8 mouse cellular contexts compared by ENCODE assay signal in genomic region chr2:74726973-74727639, GRCm38 (mm10). TPM values are rescaled to one million over a fixed set of nuclear protein-coding genes. Genes with fewer than 3 reads are reported as not detected.
DNase-seq lines count a peak whose midpoint lies in the region; ATAC-seq and TF ChIP-seq lines count a peak whose summit lies in the region.

No protein-coding gene starts in this region.

- TF ChIP-seq RAD21 in CH12.LX (IDR thresholded peaks at IDR 0.05; ENCODE audit: low read depth, low read length) = no peak

- no peak for DNase-seq in heart, adult 2 months
- no peak for DNase-seq in heart, postnatal 14 days
- DNase-seq in CH12.LX (ENCODE audit: extremely low read depth) = no peak
- no peak for DNase-seq in hindbrain, embryonic 14.5 days (ENCODE audit: low spot score)
- DNase-seq in midbrain, embryonic 10.5 days (ENCODE audit: low spot score) = no peak
- no peak for DNase-seq in cerebellum, adult 11 months
- no peak for DNase-seq in cerebellum, adult 9-10 months

- peaks cover 26% of the 10 kb centered on the region for H3K27me3 ChIP-seq in heart, adult 2 months (ENCODE audit: control insufficient read depth, insufficient read depth, low read length)
- no peaks in the 10 kb centered on the region for H3K27me3 ChIP-seq in CH12.LX (replicated peaks)
- H3K27me3 ChIP-seq in hindbrain, embryonic 14.5 days (ENCODE audit: control insufficient read depth, insufficient read depth, low read length) = peaks cover 97% of the 10 kb centered on the region
- peaks cover 100% of the 10 kb centered on the region for H3K27me3 ChIP-seq in midbrain, embryonic 10.5 days (ENCODE audit: low read depth, poor library complexity, severe bottlenecking)

- TF ChIP-seq CTCF in heart, adult 2 months (IDR thresholded peaks at IDR 0.05) = no peak
- TF ChIP-seq CTCF in CH12.LX (conservative IDR thresholded peaks at IDR 0.05 in 1 of 2, IDR thresholded peaks at IDR 0.05 in 1 of 2; ENCODE audit: low read depth in 2 of 2, low read length in 2 of 2) = no peak

- peak overlapping the region; percentile 2; the same call in 1 of the 2 replicates for H3K4me3 ChIP-seq in heart, adult 2 months
- H3K4me3 ChIP-seq in CH12.LX (replicated peaks in 1 of 3; ENCODE audit: low read depth in 2 of 3, low read length in 2 of 3, poor library complexity in 1 of 3) = no peak overlapping the region
- H3K4me3 ChIP-seq in hindbrain, embryonic 14.5 days (replicated peaks; ENCODE audit: low read length) = peak overlapping the region; percentile 42
- peak overlapping the region; percentile 37 for H3K4me3 ChIP-seq in midbrain, embryonic 10.5 days

- intact Hi-C loops in heart, adult 2 months (cut with DNase I) = no loop called here
- intact Hi-C loops in heart, postnatal 14 days (cut with DNase I) = no loop called here

- H3K79me2 ChIP-seq in heart, adult 2 months (replicated peaks; ENCODE audit: control insufficient read depth, insufficient read depth, low read length) = no peaks in the 10 kb centered on the region
- H3K79me2 ChIP-seq in CH12.LX (replicated peaks; ENCODE audit: control insufficient read depth, extremely low read depth, insufficient read depth, poor library complexity, severe bottlenecking) = peaks cover 67% of the 10 kb centered on the region

- TF ChIP-seq EP300 in heart, adult 2 months (IDR thresholded peaks at IDR 0.05; ENCODE audit: insufficient read depth, low read depth, low read length) = no peak
- TF ChIP-seq EP300 in CH12.LX (IDR thresholded peaks at IDR 0.05; ENCODE audit: low read length) = no peak

- H3K4me2 ChIP-seq in CH12.LX (ENCODE audit: insufficient read depth, low read depth, poor library complexity, severe bottlenecking) = no peak overlapping the region
- H3K4me2 ChIP-seq in hindbrain, embryonic 14.5 days (replicated peaks) = peak overlapping the region; percentile 82

- no peaks in the 10 kb centered on the region for H3K4me1 ChIP-seq in heart, adult 2 months (ENCODE audit: control insufficient read depth, insufficient read depth, low read length)
- peaks cover 4 to 55% of the 10 kb centered on the region in 2 experiments; a peak in 2 of 4 replicates for H3K4me1 ChIP-seq in CH12.LX (ENCODE audit: control insufficient read depth in 1 of 2, insufficient read depth in 2 of 2)
- peaks cover 14% of the 10 kb centered on the region for H3K4me1 ChIP-seq in hindbrain, embryonic 14.5 days (replicated peaks; ENCODE audit: control insufficient read depth, insufficient read depth, low read length)
- H3K4me1 ChIP-seq in midbrain, embryonic 10.5 days = peaks cover 9% of the 10 kb centered on the region

- no peaks in the 10 kb centered on the region for H3K36me3 ChIP-seq in heart, adult 2 months (ENCODE audit: control insufficient read depth, insufficient read depth, low read length)
- H3K36me3 ChIP-seq in CH12.LX (replicated peaks in 1 of 2; ENCODE audit: control insufficient read depth in 1 of 2, insufficient read depth in 1 of 2, low read length in 1 of 2) = peaks cover 28 to 32% of the 10 kb centered on the region in 2 experiments
- H3K36me3 ChIP-seq in hindbrain, embryonic 14.5 days (replicated peaks; ENCODE audit: control insufficient read depth, insufficient read depth) = no peaks in the 10 kb centered on the region
- no peaks in the 10 kb centered on the region for H3K36me3 ChIP-seq in midbrain, embryonic 10.5 days

- peaks cover 6% of the 10 kb centered on the region for H3K9me3 ChIP-seq in CH12.LX (replicated peaks; ENCODE audit: low read length)
- H3K9me3 ChIP-seq in hindbrain, embryonic 14.5 days (ENCODE audit: control insufficient read depth, low read length) = no peaks in the 10 kb centered on the region
- H3K9me3 ChIP-seq in midbrain, embryonic 10.5 days (replicated peaks) = no peaks in the 10 kb centered on the region

- peak; percentile 61 for ATAC-seq in hindbrain, embryonic 14.5 days (ENCODE audit: low FRiP score)
- no peak for ATAC-seq in granulocyte monocyte progenitor cell, adult 5-6 weeks (replicated peaks; ENCODE audit: poor library complexity, severe bottlenecking)

- no peak overlapping the region for H3K27ac ChIP-seq in heart, adult 2 months
- H3K27ac ChIP-seq in CH12.LX (ENCODE audit: insufficient read depth, low read depth) = no peak overlapping the region
- peak overlapping the region; percentile 91 for H3K27ac ChIP-seq in hindbrain, embryonic 14.5 days
- H3K27ac ChIP-seq in midbrain, embryonic 10.5 days (replicated peaks) = no peak overlapping the region

- dilution Hi-C loops in CH12.LX (cut with MboI; ENCODE audit: extremely low pct_ligation_motif_present, extremely low pct_unique_long_range_greater_than_20kb, low sequenced_read_pairs) = no loop called here

- TF ChIP-seq POLR2A in heart, adult 2 months (IDR thresholded peaks at IDR 0.05; ENCODE audit: insufficient read depth, low read depth, low read length) = no peak
- no peak for TF ChIP-seq POLR2A in CH12.LX (IDR thresholded peaks at IDR 0.05; ENCODE audit: low read depth, low read length)

- in situ Hi-C loops in CH12.LX (cut with MboI; ENCODE audit: low pct_ligation_motif_present, low pct_unique_long_range_greater_than_20kb, low sequenced_read_pairs) = loop anchor here (10.0 kb wide), 1 partner anchor 328 kb away; no protein-coding TSS in a partner anchor

- WGBS in heart, adult 2 months = 5% methylated on average over 42 of the region's 43 CpGs
- under 1% methylated on average over 43 of the region's 43 CpGs for WGBS in hindbrain, embryonic 14.5 days
- WGBS in midbrain, embryonic 10.5 days = under 1% methylated on average over 42 of the region's 43 CpGs

- no peak overlapping the region for H3K9ac ChIP-seq in heart, adult 2 months (ENCODE audit: low read depth, low read length)
- no peak overlapping the region for H3K9ac ChIP-seq in CH12.LX (ENCODE audit: insufficient read depth, low read depth)
- H3K9ac ChIP-seq in hindbrain, embryonic 14.5 days = peak overlapping the region; percentile 75

RNA-seq across cellular contexts. Expression of gene Gm28230, which starts 0.6 kb away (rescaled TPM):
- total RNA-seq in heart, adult 2 months (2021) = under 1 TPM in 1 of 2 experiments, not detected in 1; 0.14 TPM
- 0.04 and 0.20 TPM in 2 replicates for polyA plus RNA-seq in heart, adult 2 months (2012; rRNA removed)
- total RNA-seq in heart, postnatal 14 days (2021) = under 1 TPM in 1 of 2 experiments, not detected in 1; 0.07 TPM
- total RNA-seq in CH12.LX (2012; rRNA removed) (0.80 and 0.89 TPM in 2 replicates), CH12.LX (2014; rRNA removed) (0.84 and 1.1 TPM in 2 replicates)
- polyA plus RNA-seq in CH12.LX (2012; ENCODE audit: insufficient read length, low read depth) = 0.85 and 1.7 TPM in 2 replicates
- 0.82 and 1.3 TPM in 2 replicates for polyA plus RNA-seq in hindbrain, embryonic 14.5 days (2014; fragmentation: Nextera tagmentation; extraction: Ambion mirVana)
- polyA plus RNA-seq in midbrain, embryonic 10.5 days (2016; fragmentation: Nextera tagmentation; extraction: Ambion mirVana) = not detected in 2 replicates
- not detected in 2 replicates for total RNA-seq in granulocyte monocyte progenitor cell, adult 5-6 weeks (2014; fragmentation: Nextera tagmentation)
- total RNA-seq in granulocyte monocyte progenitor cell, adult 5-6 weeks (2017) = not detected in 2 replicates

RNA-seq across cellular contexts. Expression of gene Hoxd4, which starts 15.4 kb away (rescaled TPM):
- total RNA-seq in heart, adult 2 months (2021) = under 1 TPM; 0.21 to 0.45 TPM
- polyA plus RNA-seq in heart, adult 2 months (2012; rRNA removed) = 0.53 and 1.0 TPM in 2 replicates
- under 1 TPM; 0.36 to 0.51 TPM for total RNA-seq in heart, postnatal 14 days (2021)
- total RNA-seq in CH12.LX (2012; rRNA removed) (8.4 and 9.8 TPM in 2 replicates), CH12.LX (2014; rRNA removed) (6.0 and 7.2 TPM in 2 replicates)
- 5.4 and 6.3 TPM in 2 replicates for polyA plus RNA-seq in CH12.LX (2012; ENCODE audit: insufficient read length, low read depth)
- polyA plus RNA-seq in hindbrain, embryonic 14.5 days (2014; fragmentation: Nextera tagmentation; extraction: Ambion mirVana) = 3.1 and 4.3 TPM in 2 replicates
- polyA plus RNA-seq in midbrain, embryonic 10.5 days (2016; fragmentation: Nextera tagmentation; extraction: Ambion mirVana) = not detected in 2 replicates
- total RNA-seq in granulocyte monocyte progenitor cell, adult 5-6 weeks (2014; fragmentation: Nextera tagmentation) = not detected in 2 replicates
- not detected in 2 replicates for total RNA-seq in granulocyte monocyte progenitor cell, adult 5-6 weeks (2017)

RNA-seq across cellular contexts. Expression of gene Hoxd3, which starts 15.4 kb away (rescaled TPM):
- total RNA-seq in heart, adult 2 months (2021) = not detected
- polyA plus RNA-seq in heart, adult 2 months (2012; rRNA removed) = 0.06 TPM in 1 of 2 replicates, not detected in the other
- total RNA-seq in heart, postnatal 14 days (2021) = not detected
- total RNA-seq in CH12.LX (2012; rRNA removed) = 0.50 TPM in 1 of 2 replicates, not detected in the other
- 0.12 and 0.14 TPM in 2 replicates for total RNA-seq in CH12.LX (2014; rRNA removed)
- 1.0 and 1.1 TPM in 2 replicates for polyA plus RNA-seq in CH12.LX (2012; ENCODE audit: insufficient read length, low read depth)
- polyA plus RNA-seq in hindbrain, embryonic 14.5 days (2014; fragmentation: Nextera tagmentation; extraction: Ambion mirVana) = 44.9 and 55.1 TPM in 2 replicates
- polyA plus RNA-seq in midbrain, embryonic 10.5 days (2016; fragmentation: Nextera tagmentation; extraction: Ambion mirVana) = 0.06 TPM in 1 of 2 replicates, not detected in the other
- not detected in 2 replicates for total RNA-seq in granulocyte monocyte progenitor cell, adult 5-6 weeks (2014; fragmentation: Nextera tagmentation)
- not detected in 2 replicates for total RNA-seq in granulocyte monocyte progenitor cell, adult 5-6 weeks (2017)

RNA-seq across cellular contexts. Expression of gene Hoxd8, which starts 22.7 kb away (rescaled TPM):
- 1 to 10 TPM in 1 of 2 experiments, under 1 TPM in 1; 0.61 to 1.0 TPM for total RNA-seq in heart, adult 2 months (2021)
- polyA plus RNA-seq in heart, adult 2 months (2012; rRNA removed) = 0.59 and 0.61 TPM in 2 replicates
- total RNA-seq in heart, postnatal 14 days (2021) = 1 to 10 TPM; 1.5 to 1.6 TPM
- not detected in 2 replicates for total RNA-seq in CH12.LX (2012; rRNA removed)
- 0.20 and 0.76 TPM in 2 replicates for total RNA-seq in CH12.LX (2014; rRNA removed)
- polyA plus RNA-seq in CH12.LX (2012; ENCODE audit: insufficient read length, low read depth) = 0.15 and 0.31 TPM in 2 replicates
- 2.1 and 3.3 TPM in 2 replicates for polyA plus RNA-seq in hindbrain, embryonic 14.5 days (2014; fragmentation: Nextera tagmentation; extraction: Ambion mirVana)
- not detected in 2 replicates for polyA plus RNA-seq in midbrain, embryonic 10.5 days (2016; fragmentation: Nextera tagmentation; extraction: Ambion mirVana)
- total RNA-seq in granulocyte monocyte progenitor cell, adult 5-6 weeks (2014; fragmentation: Nextera tagmentation) = not detected in 2 replicates
- total RNA-seq in granulocyte monocyte progenitor cell, adult 5-6 weeks (2017) = not detected in 2 replicates

RNA-seq across cellular contexts. Expression of gene Hoxd9, which starts 29.6 kb away (rescaled TPM):
- under 1 TPM; 0.16 to 0.29 TPM for total RNA-seq in heart, adult 2 months (2021)
- 0.10 and 0.12 TPM in 2 replicates for polyA plus RNA-seq in heart, adult 2 months (2012; rRNA removed)
- total RNA-seq in heart, postnatal 14 days (2021) = under 1 TPM; 0.12 to 0.24 TPM
- not detected in 2 replicates for total RNA-seq in CH12.LX (2012; rRNA removed)
- total RNA-seq in CH12.LX (2014; rRNA removed) = not detected in 2 replicates
- not detected in 2 replicates for polyA plus RNA-seq in CH12.LX (2012; ENCODE audit: insufficient read length, low read depth)
- 0.09 TPM in 1 of 2 replicates, not detected in the other for polyA plus RNA-seq in hindbrain, embryonic 14.5 days (2014; fragmentation: Nextera tagmentation; extraction: Ambion mirVana)
- polyA plus RNA-seq in midbrain, embryonic 10.5 days (2016; fragmentation: Nextera tagmentation; extraction: Ambion mirVana) = not detected in 2 replicates
- total RNA-seq in granulocyte monocyte progenitor cell, adult 5-6 weeks (2014; fragmentation: Nextera tagmentation) = not detected in 2 replicates
- not detected in 2 replicates for total RNA-seq in granulocyte monocyte progenitor cell, adult 5-6 weeks (2017)

Comparison
In these comparisons a context has a peak if more than half of its experiments do, and no peak if none do; other contexts are left out.
1. H3K4me3 ChIP-seq: peak in heart, adult 2 months (single experiment), hindbrain, embryonic 14.5 days (single experiment) and midbrain, embryonic 10.5 days (single experiment); none in CH12.LX (0 of 3).
2. RNA of gene Hoxd4, which starts 15.4 kb away (total RNA-seq): 6.0 to 9.8 TPM in CH12.LX; 0.36 to 0.51 TPM in heart, postnatal 14 days, 0.21 to 0.45 TPM in heart, adult 2 months and not detected in granulocyte monocyte progenitor cell, adult 5-6 weeks; every median in the first group is over 4 times any median in the second.